Mouse (Mus musculus) intestine, embryonic 14.5 days (tissue): ENCODE results near the gene Ifnl3. TPM values are rescaled to one million over a fixed set of nuclear protein-coding genes. Genes with fewer than 3 reads are reported as not detected.

Experiments
- ATAC-seq: fragments of 200-750 bp; cut with Nextera tagmentation; replicated peaks from 2 replicates; pipeline ENCODE4 v1.8.0; 2017; ENCODE audit warnings: low read depth, moderate number of reproducible peaks, moderate TSS enrichment, moderate library complexity; ENCODE audit not compliant: low FRiP score, low TSS enrichment
- DNase-seq: peaks from one replicate; pipeline ENCODE4 v3.0.0-alpha.2; 2018; ENCODE audit warnings: low spot score
- H3K27ac ChIP-seq: fragments of 300-500 bp; sonication (generic); 2 replicates; pipeline ENCODE4 v1.5.1; 2014; ENCODE audit warnings: low read depth, mild to moderate bottlenecking, control low read depth
- H3K27me3 ChIP-seq: fragments of 300-500 bp; sonication (generic); replicated peaks from 2 replicates; pipeline ENCODE4 v1.6.1; 2014; ENCODE audit warnings: low read length, control low read depth; ENCODE audit not compliant: control insufficient read depth, insufficient read depth
- H3K36me3 ChIP-seq: fragments of 300-500 bp; sonication (generic); 2 replicates; pipeline ENCODE4 v1.6.1; 2014; ENCODE audit warnings: low read length, control low read depth; ENCODE audit not compliant: control insufficient read depth, insufficient read depth
- H3K4me1 ChIP-seq: fragments of 300-500 bp; sonication (generic); replicated peaks from 2 replicates; pipeline ENCODE4 v1.6.1; 2014; ENCODE audit warnings: low read length, control low read depth, mixed read lengths; ENCODE audit not compliant: control insufficient read depth, insufficient read depth
- H3K4me2 ChIP-seq: fragments of 300-500 bp; sonication (generic); 2 replicates; pipeline ENCODE4 v1.6.1; 2014; ENCODE audit warnings: low read length
- H3K4me3 ChIP-seq: fragments of 300-500 bp; sonication (generic); 2 replicates; pipeline ENCODE4 v1.5.1; 2014; ENCODE audit warnings: low read depth, low read length, control low read depth, mixed read lengths
- H3K9ac ChIP-seq: fragments of 300-500 bp; sonication (generic); 2 replicates; pipeline ENCODE4 v1.6.1; 2014; ENCODE audit warnings: mild to moderate bottlenecking, low read length
- H3K9me3 ChIP-seq: fragments of 300-500 bp; sonication (generic); 2 replicates; pipeline ENCODE4 v1.6.1; 2016; ENCODE audit warnings: low read length, control low read depth; ENCODE audit not compliant: control insufficient read depth
- WGBS: fragments of 180-500 bp; shearing (Covaris S2); extraction: QIAGEN DNeasy Blood & Tissue Kit; methylation state at CpG from one replicate; pipeline ENCODE4 v1.1.7; 2014; 5-methylcytosine and 5-hydroxymethylcytosine counted together
- polyA plus RNA-seq: library from polyadenylated mRNA; unstranded; fragments of >200 nt; fragmentation: Nextera tagmentation; extraction: Ambion mirVana; gene quantifications from 2 replicates; pipeline ENCODE4 v1.2.1, GENCODE M21; 2014

The Ifnl3 gene
- polyA plus RNA-seq, 1 experiment from 2014 or later = not detected

GRCm38 (mm10) chr7:28553076-28553475 lies 30.4 kb downstream of the Ifnl3 start:
- Histone ChIP-seq H3K4me3 (no peak overlapping the region), H3K9ac (no peak overlapping the region), H3K36me3 (peaks cover 4% of the 10 kb centered on the region; the same call in 1 of the 2 replicates), H3K9me3 (no peaks in the 10 kb centered on the region), H3K4me1 (no peaks in the 10 kb centered on the region), H3K4me2 (no peak overlapping the region), H3K27ac (no peak overlapping the region), H3K27me3 (0 out of 2 replicates have a peak, but pooled peaks cover under 1% of the 10 kb centered on the region)
- ATAC-seq (no peak), DNase-seq (no peak)
- WGBS = 87% methylated on average over 6 of the region's 6 CpGs

DNA sequence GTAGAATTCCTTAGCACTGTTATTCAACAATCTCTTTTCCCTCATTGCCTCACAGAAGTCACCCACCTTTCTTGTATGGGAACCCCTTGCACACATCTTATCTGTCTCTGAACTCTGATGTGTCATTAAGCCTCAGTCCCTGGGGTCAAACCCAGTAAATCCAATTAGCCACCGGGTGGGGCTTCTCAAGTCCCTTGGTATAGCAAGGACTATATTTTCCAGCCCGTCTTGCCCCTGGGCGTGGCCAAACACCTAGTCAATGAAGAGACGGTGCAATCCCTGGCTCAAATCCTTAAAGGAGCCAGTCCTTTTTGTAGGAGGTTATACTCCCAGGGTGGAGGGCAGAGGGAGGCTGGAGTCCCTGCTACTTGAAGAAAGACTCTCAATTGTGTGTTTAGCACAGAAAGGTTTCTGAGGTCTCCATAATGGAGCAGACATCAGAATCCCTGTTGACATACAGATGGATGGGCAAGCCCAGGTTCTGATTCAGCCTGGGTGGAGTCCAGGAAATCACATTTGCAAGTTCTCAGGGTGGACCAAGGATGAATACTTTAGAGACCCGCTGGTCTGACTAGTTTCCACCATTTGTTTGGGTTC lies 33.4 kb downstream of the Ifnl3 start:
- Histone ChIP-seq H3K4me1 (no peaks in the 10 kb centered on the region), H3K4me3 (no peak overlapping the region), H3K9me3 (no peaks in the 10 kb centered on the region), H3K9ac (no peak overlapping the region), H3K4me2 (no peak overlapping the region), H3K36me3 (peaks cover 33% of the 10 kb centered on the region), H3K27ac (no peak overlapping the region), H3K27me3 (no peaks in the 10 kb centered on the region)
- 13% methylated on average over 5 of the region's 5 CpGs for WGBS
- DNase-seq (no peak), ATAC-seq (no peak)

GRCm38 (mm10) chr7:28557069-28557468 lies 34.4 kb downstream of the Ifnl3 start:
- WGBS = 61% methylated on average over 5 of the region's 5 CpGs

GRCm38 (mm10) chr7:28557708-28558107 lies 35.1 kb downstream of the Ifnl3 start:
- no peak overlapping the region for H3K27ac ChIP-seq
- DNase-seq (no peak), ATAC-seq (no peak)
- H3K4me1 ChIP-seq = no peaks in the 10 kb centered on the region
- H3K9me3 ChIP-seq = no peaks in the 10 kb centered on the region
- H3K36me3 ChIP-seq = peaks cover 49% of the 10 kb centered on the region
- no peak overlapping the region for H3K9ac ChIP-seq
- H3K27me3 ChIP-seq = no peaks in the 10 kb centered on the region
- H3K4me3 ChIP-seq = no peak overlapping the region
- WGBS = 80% methylated on average over 6 of the region's 6 CpGs
- H3K4me2 ChIP-seq = no peak overlapping the region

More at GRCm38 (mm10) chr7:28557069-28557468, 34.4 kb downstream of the Ifnl3 start:
- DNase-seq = no peak
- Histone ChIP-seq H3K9me3 (no peaks in the 10 kb centered on the region), H3K4me2 (no peak overlapping the region), H3K27me3 (no peaks in the 10 kb centered on the region), H3K36me3 (peaks cover 43% of the 10 kb centered on the region), H3K9ac (no peak overlapping the region), H3K4me1 (no peaks in the 10 kb centered on the region), H3K4me3 (no peak overlapping the region), H3K27ac (no peak overlapping the region)
- no peak for ATAC-seq

DNA sequence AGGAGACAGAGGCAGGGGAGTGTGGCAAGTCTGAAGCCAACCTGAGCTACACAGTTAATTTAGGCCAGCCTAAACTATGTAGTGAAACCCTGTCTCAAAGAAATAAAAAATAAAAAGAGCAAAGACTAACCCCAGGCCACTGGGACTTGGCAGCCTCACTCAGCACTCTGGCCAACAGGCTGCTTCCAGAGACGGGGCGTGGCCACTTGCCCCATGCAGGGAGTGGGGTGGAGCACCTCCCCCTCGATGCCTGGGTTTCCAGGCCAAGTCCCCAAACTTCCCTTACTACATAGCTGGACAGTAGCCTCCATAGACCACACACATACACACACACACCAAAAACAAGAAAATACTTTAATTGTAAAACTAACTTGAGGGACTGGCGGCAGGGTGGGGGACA lies 35.9 kb downstream of the Ifnl3 start:
- Histone ChIP-seq H3K36me3 (peaks cover 57% of the 10 kb centered on the region), H3K4me1 (no peaks in the 10 kb centered on the region), H3K9ac (no peak overlapping the region), H3K9me3 (no peaks in the 10 kb centered on the region), H3K27me3 (no peaks in the 10 kb centered on the region), H3K27ac (no peak overlapping the region), H3K4me2 (no peak overlapping the region), H3K4me3 (no peak overlapping the region)
- DNase-seq = no peak
- WGBS = 49% methylated on average over 4 of the region's 4 CpGs
- no peak for ATAC-seq

- Histone ChIP-seq H3K9me3 (no peaks in the 10 kb centered on the region), H3K27me3 (no peaks in the 10 kb centered on the region), H3K36me3 (peaks cover 79% of the 10 kb centered on the region), H3K4me3 (no peak overlapping the region), H3K4me1 (no peaks in the 10 kb centered on the region), H3K27ac (no peak overlapping the region), H3K4me2 (no peak overlapping the region), H3K9ac (no peak overlapping the region)
- no peak for ATAC-seq
- 94% methylated on average over 10 of the region's 10 CpGs for WGBS
- no peak for DNase-seq
These were observed 38.2 kb downstream of the Ifnl3 start for GRCm38 (mm10) chr7:28560856-28561255.

- peaks cover 90% of the 10 kb centered on the region for H3K36me3 ChIP-seq
- no peak overlapping the region for H3K27ac ChIP-seq
- H3K4me1 ChIP-seq = no peaks in the 10 kb centered on the region
- H3K9ac ChIP-seq = no peak overlapping the region
- H3K9me3 ChIP-seq = no peaks in the 10 kb centered on the region
- H3K4me2 ChIP-seq = no peak overlapping the region
- no peak overlapping the region for H3K4me3 ChIP-seq
- DNase-seq (no peak), ATAC-seq (no peak)
- WGBS = 87% methylated on average over 11 of the region's 11 CpGs
- no peaks in the 10 kb centered on the region for H3K27me3 ChIP-seq
These were observed 39.3 kb downstream of the Ifnl3 start for GRCm38 (mm10) chr7:28561967-28562366.

DNA sequence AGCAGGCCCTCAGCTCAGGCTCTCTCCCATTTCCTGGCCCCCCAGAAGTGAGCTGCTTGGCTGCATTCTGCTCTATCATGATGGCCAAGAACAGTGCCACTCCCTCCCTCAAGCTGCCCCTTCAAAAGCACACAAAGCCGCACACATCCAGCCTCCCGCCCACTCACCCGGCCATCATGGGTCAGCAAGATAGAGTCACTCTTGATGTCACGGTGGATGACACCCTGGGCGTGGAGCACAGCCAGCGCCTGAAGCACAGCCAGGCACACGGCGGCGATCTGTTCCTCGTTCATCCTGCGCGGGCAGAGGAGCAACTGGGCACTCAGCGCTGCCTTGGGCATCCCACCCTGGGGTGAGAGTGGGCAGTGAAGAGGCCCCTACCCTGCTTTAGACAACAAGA lies 39.7 kb downstream of the Ifnl3 start:
- Histone ChIP-seq H3K27me3 (no peaks in the 10 kb centered on the region), H3K4me1 (no peaks in the 10 kb centered on the region), H3K27ac (no peak overlapping the region), H3K9me3 (no peaks in the 10 kb centered on the region), H3K4me2 (no peak overlapping the region), H3K4me3 (no peak overlapping the region), H3K36me3 (peaks cover 94% of the 10 kb centered on the region), H3K9ac (no peak overlapping the region)
- WGBS = 94% methylated on average over 13 of the region's 13 CpGs
- DNase-seq = no peak
- ATAC-seq = no peak

GRCm38 (mm10) chr7:28562951-28563350 lies 40.3 kb downstream of the Ifnl3 start:
- Histone ChIP-seq H3K4me1 (no peaks in the 10 kb centered on the region), H3K27me3 (no peaks in the 10 kb centered on the region), H3K9ac (no peak overlapping the region), H3K4me2 (no peak overlapping the region), H3K4me3 (no peak overlapping the region), H3K36me3 (peaks cover 97% of the 10 kb centered on the region), H3K9me3 (no peaks in the 10 kb centered on the region), H3K27ac (no peak overlapping the region)
- 92% methylated on average over 13 of the region's 13 CpGs for WGBS
- ATAC-seq (no peak), DNase-seq (no peak)
